21 mouse cellular contexts compared by ENCODE assay signal in genomic region chr14:26432320-26432719, GRCm38 (mm10).
DNase-seq lines count a peak whose midpoint lies in the region; ATAC-seq and TF ChIP-seq lines count a peak whose summit lies in the region.
"Had no signal": no experiment of that assay in that cellular context is flagged by ENCODE, and none has a peak within 500 bp of the region (broad histone marks: within the 10 kb centered on the region; RNA-seq: fewer than 3 reads in every experiment).

No protein-coding gene starts in this region.

- H3K36me3 ChIP-seq in liver, adult 2 months (ENCODE audit: control insufficient read depth, insufficient read depth, low read length) = peaks cover 43% of the 10 kb centered on the region
- H3K36me3 ChIP-seq in forebrain, embryonic 14.5 days (ENCODE audit: control insufficient read depth, insufficient read depth, low read length) = peaks cover 10% of the 10 kb centered on the region; the same call in 1 of the 2 replicates

- H3K79me2 ChIP-seq in liver, adult 2 months (ENCODE audit: control insufficient read depth, insufficient read depth, low read length) = peaks cover 3% of the 10 kb centered on the region; the same call in 1 of the 2 replicates

- ATAC-seq in forebrain, embryonic 14.5 days = peak; percentile 74
- ATAC-seq: CD4-positive, CD25-positive, alpha-beta regulatory T cell, adult 4 months; intestine, embryonic 16.5 days had no signal

- no peak overlapping the region for H3K9ac ChIP-seq in liver, adult 2 months (ENCODE audit: low read depth, low read length)
- H3K9ac ChIP-seq in forebrain, embryonic 14.5 days (ENCODE audit: low read length) = no peak overlapping the region
- H3K9ac ChIP-seq: embryonic facial prominence, embryonic 15.5 days; heart, embryonic 12.5 days; hindbrain, embryonic 15.5 days had no signal

- no peaks in the 10 kb centered on the region for H3K4me1 ChIP-seq in liver, adult 2 months (ENCODE audit: control insufficient read depth, insufficient read depth, low read length)
- H3K4me1 ChIP-seq in forebrain, embryonic 14.5 days (ENCODE audit: control insufficient read depth, insufficient read depth, low read length) = no peaks in the 10 kb centered on the region
- H3K4me1 ChIP-seq: embryonic facial prominence, embryonic 15.5 days; hindbrain, embryonic 15.5 days had no signal

- H3K27ac ChIP-seq in liver, adult 2 months (replicated peaks; ENCODE audit: insufficient read depth, low read depth, low read length) = no peak overlapping the region
- no peak overlapping the region for H3K27ac ChIP-seq in forebrain, embryonic 14.5 days (ENCODE audit: low read depth, low read length)
- H3K27ac ChIP-seq: embryonic facial prominence, embryonic 15.5 days; gastrocnemius, adult 2 months; hindbrain, embryonic 15.5 days had no signal

- no peak overlapping the region for H3K4me2 ChIP-seq in forebrain, embryonic 14.5 days (ENCODE audit: low read length)
- H3K4me2 ChIP-seq: embryonic facial prominence, embryonic 15.5 days; heart, embryonic 12.5 days; hindbrain, embryonic 15.5 days had no signal

- H3K9me3 ChIP-seq in forebrain, embryonic 14.5 days (replicated peaks; ENCODE audit: control insufficient read depth, low read length) = no peaks in the 10 kb centered on the region
- H3K9me3 ChIP-seq: embryonic facial prominence, embryonic 15.5 days; G1E; heart, embryonic 12.5 days; hindbrain, embryonic 15.5 days had no signal

- no peak for TF ChIP-seq CTCF in liver, adult 2 months (IDR thresholded peaks at IDR 0.05; ENCODE audit: low read depth, low read length)

- peak; percentile 53 for DNase-seq in liver, adult 2 months (ENCODE audit: extremely low read depth, low read depth, low spot score)
- no peak for DNase-seq in liver
- DNase-seq in Muller cell, postnatal 12 days (ENCODE audit: inconsistent ontology term) = peak; percentile 97
- DNase-seq in forebrain, embryonic 14.5 days (ENCODE audit: low spot score) = peak; percentile 83
- peak; percentile 92 for DNase-seq in retina, postnatal 1 day
- DNase-seq in B cell, adult 2 months = no peak
- no peak for DNase-seq in right cerebral cortex, postnatal 36 days (ENCODE audit: low spot score in 2 of 2)
- DNase-seq: adrenal gland, adult 2 months; adrenal gland, postnatal 25 days; cerebellum, adult 8-10 months; cerebellum, postnatal 14 days; embryo, embryonic 11 days; gastrocnemius, adult 2 months; gastrocnemius, postnatal 25 days had no signal

- no peaks in the 10 kb centered on the region for H3K27me3 ChIP-seq in liver, adult 2 months (ENCODE audit: control insufficient read depth, insufficient read depth, low read length)
- no peaks in the 10 kb centered on the region for H3K27me3 ChIP-seq in forebrain, embryonic 14.5 days (replicated peaks; ENCODE audit: control insufficient read depth, insufficient read depth, low read length)
- H3K27me3 ChIP-seq: embryonic facial prominence, embryonic 15.5 days; heart, embryonic 12.5 days; hindbrain, embryonic 15.5 days had no signal

- TF ChIP-seq POLR2A in liver, adult 2 months (IDR thresholded peaks at IDR 0.05; ENCODE audit: extremely low read depth, insufficient read depth, low read length) = no peak

- H3K4me3 ChIP-seq in liver, adult 2 months (ENCODE audit: insufficient read depth, low read depth, low read length) = no peak overlapping the region
- no peak overlapping the region for H3K4me3 ChIP-seq in forebrain, embryonic 14.5 days (ENCODE audit: low read depth, low read length)
- H3K4me3 ChIP-seq: embryonic facial prominence, embryonic 15.5 days; erythroblast, embryonic 14.5 days; gastrocnemius, adult 2 months; heart, embryonic 12.5 days; hindbrain, embryonic 15.5 days had no signal

- 77% methylated on average over 2 of the region's 2 CpGs for WGBS in liver, adult 2 months
- 13% methylated on average over 2 of the region's 2 CpGs for WGBS in forebrain, embryonic 14.5 days

Comparison
In these comparisons a context has a peak if more than half of its experiments do, and no peak if none do; other contexts are left out.
1. DNase-seq: peak in liver, adult 2 months (single experiment), Muller cell, postnatal 12 days (single experiment), forebrain, embryonic 14.5 days (single experiment) and retina, postnatal 1 day (single experiment); none in liver (single experiment), B cell, adult 2 months (0 of 2) and right cerebral cortex, postnatal 36 days (0 of 2).